Mouse (Mus musculus): ENCODE measurements around the gene Myl7. TPM values are rescaled to one million over a fixed set of nuclear protein-coding genes. Genes with fewer than 3 reads are reported as not detected.
"Not testable (repeated sequence)": the region's sequence is repeated elsewhere in the genome, so short reads cannot be mapped to it uniquely, and the experiment has no call there.

Myl7 gene
- polyA plus RNA-seq (2015; fragmentation: Nextera tagmentation; extraction: Ambion mirVana) = 3.9 and 5.8 TPM in 2 replicates

GRCm38 (mm10) chr11:5898531-5898930 lies at the start of gene Myl7:
Myl7 (minus strand) TSS chr11:5898782.
- Histone ChIP-seq H3K27me3 (peaks cover 33% of the 10 kb centered on the region), H3K36me3 (no peaks in the 10 kb centered on the region), H3K27ac (no peak within 1 kb of the TSS), H3K4me1 (peaks cover 55% of the 10 kb centered on the region), H3K4me2 (peak within 1 kb of the TSS; percentile 32; the same call in 1 of the 2 replicates), H3K9me3 (replicated peaks) (no peaks in the 10 kb centered on the region), H3K4me3 (replicated peaks) (no peak within 1 kb of the TSS), H3K9ac (0 out of 2 replicates have a peak within 1 kb of the TSS, but pooled peaks have one; percentile 5)
- no peak for ATAC-seq (replicated peaks; ENCODE audit: low FRiP score)
- WGBS = 63% methylated on average over 5 of the region's 5 CpGs

DNA sequence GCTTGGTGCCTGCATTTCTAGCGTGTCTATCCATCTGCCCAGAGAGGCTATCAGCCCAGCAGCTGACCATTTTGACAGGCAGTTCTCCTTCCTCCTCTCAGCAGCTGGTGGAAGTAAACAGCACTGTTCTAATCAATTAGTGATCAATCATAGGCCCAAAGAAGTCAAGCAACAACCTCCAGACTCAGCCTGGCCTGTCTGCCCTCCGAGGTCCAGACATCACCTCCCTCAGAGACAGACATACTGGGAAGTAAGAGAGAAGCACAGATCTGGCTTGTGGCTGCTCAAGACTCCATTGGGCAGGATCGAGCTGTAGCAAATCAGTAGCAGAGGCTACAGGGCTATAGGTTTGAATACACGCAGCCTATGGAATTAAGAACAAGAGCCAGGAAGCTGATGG lies 49.2 kb upstream of the Myl7 start:
- WGBS = 54% methylated on average over 4 of the region's 4 CpGs
- no peak overlapping the region for H3K4me3 ChIP-seq (replicated peaks)
- H3K36me3 ChIP-seq = no peaks in the 10 kb centered on the region
- H3K9me3 ChIP-seq (replicated peaks) = no peaks in the 10 kb centered on the region
- H3K4me2 ChIP-seq = no peak overlapping the region
- no peaks in the 10 kb centered on the region for H3K27me3 ChIP-seq
- no peak overlapping the region for H3K27ac ChIP-seq
- ATAC-seq (replicated peaks; ENCODE audit: low FRiP score) = no peak
- peaks cover 29% of the 10 kb centered on the region for H3K4me1 ChIP-seq
- H3K9ac ChIP-seq = no peak overlapping the region

GRCm38 (mm10) chr11:5945096-5945495 lies 46.5 kb upstream of the Myl7 start:
- Histone ChIP-seq H3K9me3 (replicated peaks) (no peaks in the 10 kb centered on the region), H3K36me3 (no peaks in the 10 kb centered on the region), H3K4me1 (peaks cover 22% of the 10 kb centered on the region), H3K27ac (no peak overlapping the region), H3K4me3 (replicated peaks) (no peak overlapping the region), H3K27me3 (no peaks in the 10 kb centered on the region), H3K9ac (no peak overlapping the region), H3K4me2 (no peak overlapping the region)
- 77% methylated on average over 2 of the region's 2 CpGs for WGBS
- ATAC-seq (replicated peaks; ENCODE audit: low FRiP score) = no peak

GRCm38 (mm10) chr11:5942966-5943365 lies 44.4 kb upstream of the Myl7 start:
- 74% methylated on average over 6 of the region's 6 CpGs for WGBS
- Histone ChIP-seq H3K36me3 (no peaks in the 10 kb centered on the region), H3K9me3 (replicated peaks) (no peaks in the 10 kb centered on the region), H3K27ac (no peak overlapping the region), H3K4me1 (0 out of 2 replicates have a peak, but pooled peaks cover 2% of the 10 kb centered on the region), H3K9ac (no peak overlapping the region), H3K4me2 (no peak overlapping the region), H3K4me3 (replicated peaks) (no peak overlapping the region), H3K27me3 (no peaks in the 10 kb centered on the region)
- no peak for ATAC-seq (replicated peaks; ENCODE audit: low FRiP score)

GRCm38 (mm10) chr11:5934531-5934930 lies 35.9 kb upstream of the Myl7 start:
- WGBS = 95% methylated on average over 11 of the region's 11 CpGs
- not testable (repeated sequence) for H3K4me1 ChIP-seq; H3K27me3 ChIP-seq; ATAC-seq (replicated peaks; ENCODE audit: low FRiP score); H3K4me3 ChIP-seq (replicated peaks); H3K4me2 ChIP-seq; H3K36me3 ChIP-seq; H3K9ac ChIP-seq; H3K9me3 ChIP-seq (replicated peaks); H3K27ac ChIP-seq

DNA sequence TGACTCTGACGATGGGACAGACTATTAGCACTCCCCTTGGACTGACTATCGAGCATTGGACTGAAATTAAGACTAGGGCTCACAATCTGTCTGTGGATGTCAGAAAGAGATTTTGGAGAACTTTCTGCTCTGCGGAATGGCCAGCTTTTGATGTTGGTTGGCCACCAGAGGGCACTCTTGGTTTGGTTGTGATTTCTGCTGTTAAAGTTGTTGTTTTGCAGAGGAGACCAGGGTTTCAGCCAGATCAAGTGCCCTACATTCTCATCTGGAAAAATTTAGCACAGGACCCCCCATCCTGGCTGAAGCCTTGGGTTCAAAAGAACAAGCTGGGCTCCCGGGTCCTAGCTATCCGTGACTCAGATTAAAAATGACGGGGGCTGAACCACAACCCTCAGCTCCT lies 33.4 kb upstream of the Myl7 start:
- H3K4me2 ChIP-seq; H3K9me3 ChIP-seq (replicated peaks); H3K4me1 ChIP-seq; H3K9ac ChIP-seq; H3K4me3 ChIP-seq (replicated peaks); ATAC-seq (replicated peaks; ENCODE audit: low FRiP score); H3K27ac ChIP-seq; H3K36me3 ChIP-seq; H3K27me3 ChIP-seq: not testable (repeated sequence)
- WGBS = 91% methylated on average over 6 of the region's 6 CpGs

DNA sequence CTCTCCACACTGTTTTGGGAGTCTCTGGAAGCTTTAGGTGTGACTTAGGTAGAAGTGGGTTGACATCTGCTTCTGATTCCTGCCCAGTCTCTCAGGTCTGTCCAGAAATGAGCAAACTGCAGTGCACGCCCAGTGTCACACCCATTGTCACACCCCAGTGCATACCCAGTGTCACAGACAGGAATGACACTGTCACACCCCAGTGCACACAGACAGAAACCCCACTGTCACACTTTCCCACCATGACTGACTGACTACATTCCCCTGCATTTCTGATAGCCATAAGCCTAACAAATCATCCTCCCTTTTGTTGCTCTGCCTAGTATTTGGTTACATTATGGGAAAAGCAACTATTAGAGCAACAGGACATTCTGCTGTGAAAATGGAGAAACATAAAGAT lies 32.0 kb upstream of the Myl7 start:
- WGBS = 42% methylated on average over 1 of the region's 1 CpGs
- no peak overlapping the region for H3K9ac ChIP-seq
- no peak overlapping the region for H3K27ac ChIP-seq
- no peaks in the 10 kb centered on the region for H3K27me3 ChIP-seq
- H3K4me2 ChIP-seq = no peak overlapping the region
- peaks cover 6% of the 10 kb centered on the region; the same call in 1 of the 2 replicates for H3K9me3 ChIP-seq (replicated peaks)
- H3K36me3 ChIP-seq = no peaks in the 10 kb centered on the region
- ATAC-seq (replicated peaks; ENCODE audit: low FRiP score) = no peak
- H3K4me3 ChIP-seq (replicated peaks) = no peak overlapping the region
- H3K4me1 ChIP-seq = no peaks in the 10 kb centered on the region

- WGBS = 81% methylated on average over 3 of the region's 3 CpGs
- Histone ChIP-seq H3K4me2 (no peak overlapping the region), H3K4me3 (replicated peaks) (no peak overlapping the region), H3K9ac (no peak overlapping the region), H3K27ac (no peak overlapping the region), H3K9me3 (replicated peaks) (no peaks in the 10 kb centered on the region), H3K36me3 (no peaks in the 10 kb centered on the region), H3K4me1 (no peaks in the 10 kb centered on the region), H3K27me3 (no peaks in the 10 kb centered on the region)
- ATAC-seq (replicated peaks; ENCODE audit: low FRiP score) = no peak
Measured at GRCm38 (mm10) chr11:5926696-5927220, 28.2 kb upstream of the Myl7 start.

DNA sequence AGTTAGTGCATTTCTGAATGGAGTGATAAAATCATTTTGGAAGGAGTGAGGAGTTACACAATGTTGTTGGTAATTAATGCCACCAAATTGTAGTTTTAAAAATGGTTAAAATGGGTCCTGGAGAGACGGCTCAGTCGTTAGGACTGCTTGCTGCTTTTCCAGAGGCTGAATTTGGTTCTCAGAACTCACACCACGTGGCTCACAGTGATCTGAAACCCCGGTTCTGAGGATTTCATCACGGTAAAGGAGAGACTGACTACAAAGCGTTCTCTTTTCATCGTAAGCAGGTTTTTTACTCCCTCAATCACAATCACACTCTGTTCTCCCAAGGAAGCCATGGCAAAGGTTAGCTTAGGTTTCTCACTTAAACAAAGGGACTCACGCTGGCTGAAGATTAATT lies 26.1 kb upstream of the Myl7 start:
- 65% methylated on average over 8 of the region's 8 CpGs for WGBS
- no peak overlapping the region for H3K4me3 ChIP-seq (replicated peaks)
- no peak overlapping the region for H3K27ac ChIP-seq
- no peaks in the 10 kb centered on the region for H3K27me3 ChIP-seq
- H3K9me3 ChIP-seq (replicated peaks) = no peaks in the 10 kb centered on the region
- ATAC-seq (replicated peaks; ENCODE audit: low FRiP score) = no peak
- H3K36me3 ChIP-seq = no peaks in the 10 kb centered on the region
- H3K4me1 ChIP-seq = 0 out of 2 replicates have a peak, but pooled peaks cover 5% of the 10 kb centered on the region
- H3K9ac ChIP-seq = no peak overlapping the region
- H3K4me2 ChIP-seq = no peak overlapping the region

DNA sequence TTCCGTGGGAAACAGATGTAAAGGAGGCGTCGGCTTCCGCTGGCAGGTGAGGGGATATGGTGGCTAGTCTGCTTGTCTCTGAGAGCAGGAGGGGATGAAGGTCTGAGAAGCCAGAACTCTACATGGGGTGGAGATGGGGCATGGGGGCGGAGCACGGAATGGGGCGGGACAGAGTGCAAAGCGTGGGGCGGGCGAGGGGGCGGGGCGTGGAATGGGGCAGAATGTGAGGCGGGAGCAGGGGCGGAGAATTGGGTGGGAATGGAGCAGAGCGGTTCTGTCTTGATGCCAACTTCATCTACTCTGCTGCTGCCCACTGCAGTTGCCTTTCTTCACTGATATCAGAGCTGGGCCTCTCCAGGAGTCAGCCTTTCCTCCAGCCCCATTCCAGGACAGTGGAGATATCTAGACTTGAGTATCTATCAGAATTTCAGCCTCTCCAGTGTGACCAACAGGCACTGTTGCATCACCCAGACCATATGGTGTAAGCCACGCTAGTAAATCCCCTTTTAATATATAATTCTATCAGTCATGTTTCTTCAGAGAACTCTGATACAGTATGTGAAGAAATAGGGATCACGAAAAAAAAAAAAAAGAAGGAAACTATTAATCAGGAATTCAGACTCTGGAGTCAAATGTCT lies 21.9 kb upstream of the Myl7 start:
- no peaks in the 10 kb centered on the region for H3K9me3 ChIP-seq (replicated peaks)
- H3K9ac ChIP-seq = no peak overlapping the region
- 0 out of 2 replicates have a peak overlapping the region, but pooled peaks have one; percentile 23 for H3K4me2 ChIP-seq
- 29% methylated on average over 17 of the region's 17 CpGs for WGBS
- ATAC-seq (replicated peaks; ENCODE audit: low FRiP score) = peak; percentile 49; the same call in 1 of the 2 replicates
- no peaks in the 10 kb centered on the region for H3K27me3 ChIP-seq
- H3K27ac ChIP-seq = no peak overlapping the region
- no peaks in the 10 kb centered on the region for H3K36me3 ChIP-seq
- no peak overlapping the region for H3K4me3 ChIP-seq (replicated peaks)
- H3K4me1 ChIP-seq = 0 out of 2 replicates have a peak, but pooled peaks cover 5% of the 10 kb centered on the region

- Histone ChIP-seq H3K4me2 (no peak overlapping the region), H3K27ac (no peak overlapping the region), H3K4me3 (replicated peaks) (no peak overlapping the region), H3K36me3 (no peaks in the 10 kb centered on the region), H3K9me3 (replicated peaks) (no peaks in the 10 kb centered on the region), H3K4me1 (0 out of 2 replicates have a peak, but pooled peaks cover 5% of the 10 kb centered on the region), H3K9ac (no peak overlapping the region), H3K27me3 (no peaks in the 10 kb centered on the region)
- ATAC-seq (replicated peaks; ENCODE audit: low FRiP score) = no peak
- 94% methylated on average over 4 of the region's 4 CpGs for WGBS
Measured at GRCm38 (mm10) chr11:5919606-5920005, 21.0 kb upstream of the Myl7 start.

DNA sequence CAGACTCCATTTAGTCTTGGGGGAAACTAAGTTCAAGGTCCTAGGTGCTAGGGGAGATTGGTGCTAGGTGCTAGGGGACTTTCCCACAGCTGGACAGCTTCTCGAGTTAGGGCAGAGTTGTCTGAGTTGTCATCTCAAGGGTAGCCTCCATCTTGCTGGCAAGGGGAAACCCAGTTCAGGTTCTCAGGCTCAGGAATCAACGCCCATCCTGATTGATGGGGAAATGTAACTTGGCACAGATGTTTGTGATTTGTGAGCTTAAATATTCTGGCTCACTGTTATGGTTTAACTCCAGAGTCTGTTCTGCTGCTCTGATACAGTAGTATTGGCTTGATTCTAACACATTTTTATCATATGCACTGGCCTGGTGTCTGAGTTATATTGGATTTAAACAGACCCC lies 19.5 kb upstream of the Myl7 start:
- no peak for ATAC-seq (replicated peaks; ENCODE audit: low FRiP score)
- WGBS = 72% methylated on average over 2 of the region's 2 CpGs

More for the DNA sequence above, 19.5 kb upstream of the Myl7 start:
- Histone ChIP-seq H3K4me3 (replicated peaks) (no peak overlapping the region), H3K36me3 (no peaks in the 10 kb centered on the region), H3K9ac (no peak overlapping the region), H3K4me2 (no peak overlapping the region), H3K9me3 (replicated peaks) (no peaks in the 10 kb centered on the region), H3K4me1 (0 out of 2 replicates have a peak, but pooled peaks cover 5% of the 10 kb centered on the region), H3K27me3 (0 out of 2 replicates have a peak, but pooled peaks cover 3% of the 10 kb centered on the region), H3K27ac (no peak overlapping the region)
